Mouse (Mus musculus) hindbrain, embryonic 11.5 days (tissue): Measurements from ENCODE around the gene Esrrb. TPM values are rescaled to one million over a fixed set of nuclear protein-coding genes. Genes with fewer than 3 reads are reported as not detected.
A peak's percentile ranks its signal among the peaks of the same experiment; 100 is the strongest.

Experiments
- ATAC-seq: fragments of 200-750 bp; cut with Nextera tagmentation; 2 replicates; pipeline ENCODE4 v1.8.0; 2017; ENCODE audit warnings: mild to moderate bottlenecking, moderate TSS enrichment, moderate library complexity; ENCODE audit not compliant: low FRiP score
- DNase-seq: peaks from one replicate; pipeline ENCODE4 v3.0.0-alpha.2; 2015; ENCODE audit warnings: low spot score
- H3K27ac ChIP-seq: fragments of 300-500 bp; sonication (generic); 2 replicates; pipeline ENCODE4 v1.5.1; 2014; ENCODE audit warnings: mild to moderate bottlenecking, low read depth, low read length
- H3K27me3 ChIP-seq: fragments of 300-500 bp; sonication (generic); 2 replicates; pipeline ENCODE4 v1.6.1; 2014; ENCODE audit warnings: mild to moderate bottlenecking, low read length, moderate library complexity, mixed read lengths; ENCODE audit not compliant: control insufficient read depth, insufficient read depth
- H3K36me3 ChIP-seq: fragments of 300-500 bp; sonication (generic); 2 replicates; pipeline ENCODE4 v1.6.1; 2014; ENCODE audit warnings: mild to moderate bottlenecking, low read length, moderate library complexity, mixed read lengths; ENCODE audit not compliant: control insufficient read depth, insufficient read depth
- H3K4me1 ChIP-seq: fragments of 300-500 bp; sonication (generic); replicated peaks from 2 replicates; pipeline ENCODE4 v1.6.1; 2014; ENCODE audit warnings: low read length, mixed read lengths; ENCODE audit not compliant: control insufficient read depth, insufficient read depth
- H3K4me2 ChIP-seq: fragments of 300-500 bp; sonication (generic); replicated peaks from 2 replicates; pipeline ENCODE4 v1.6.1; 2014; ENCODE audit warnings: mild to moderate bottlenecking, low read depth, low read length
- H3K4me3 ChIP-seq: fragments of 300-500 bp; sonication (generic); 2 replicates; pipeline ENCODE4 v1.5.1; 2014; ENCODE audit warnings: low read depth, low read length
- H3K9ac ChIP-seq: fragments of 300-500 bp; sonication (generic); 2 replicates; pipeline ENCODE4 v1.6.1; 2014; ENCODE audit warnings: low read depth, low read length
- H3K9me3 ChIP-seq: fragments of 300-500 bp; sonication (generic); 2 replicates; pipeline ENCODE4 v1.6.1; 2016; ENCODE audit warnings: low read length; ENCODE audit not compliant: control insufficient read depth
- WGBS: fragments of 180-500 bp; shearing (Covaris S2); extraction: QIAGEN DNeasy Blood & Tissue Kit; methylation state at CpG from one replicate; pipeline ENCODE4 v1.1.7; 2014; 5-methylcytosine and 5-hydroxymethylcytosine counted together
- polyA plus RNA-seq: library from polyadenylated mRNA; unstranded; fragments of >200 nt; fragmentation: Nextera tagmentation; extraction: Ambion mirVana; gene quantifications from 2 replicates; pipeline ENCODE4 v1.2.1, GENCODE M21; 2014

Esrrb gene
- polyA plus RNA-seq, result 0.78 and 0.91 TPM in 2 replicates

- Histone ChIP-seq H3K27ac (no peak within 1 kb of the TSS), H3K27me3 (0 out of 2 replicates have a peak, but pooled peaks cover 2% of the 10 kb centered on the region), H3K9me3 (no peaks in the 10 kb centered on the region), H3K4me2 (no peak within 1 kb of the TSS), H3K4me3 (no peak within 1 kb of the TSS), H3K9ac (no peak within 1 kb of the TSS), H3K36me3 (no peaks in the 10 kb centered on the region), H3K4me1 (peaks cover 6% of the 10 kb centered on the region; the same call in 1 of the 2 replicates)
- DNase-seq (no peak), ATAC-seq (0 out of 2 replicates have a peak, but pooled peaks have one; percentile 49)
- 32% methylated on average over 22 of the region's 22 CpGs for WGBS
These were observed at the start of gene Esrrb for GRCm38 (mm10) chr12:86360696-86361631. TSS of gene Esrrb (plus strand) at chr12:86361117.

DNA sequence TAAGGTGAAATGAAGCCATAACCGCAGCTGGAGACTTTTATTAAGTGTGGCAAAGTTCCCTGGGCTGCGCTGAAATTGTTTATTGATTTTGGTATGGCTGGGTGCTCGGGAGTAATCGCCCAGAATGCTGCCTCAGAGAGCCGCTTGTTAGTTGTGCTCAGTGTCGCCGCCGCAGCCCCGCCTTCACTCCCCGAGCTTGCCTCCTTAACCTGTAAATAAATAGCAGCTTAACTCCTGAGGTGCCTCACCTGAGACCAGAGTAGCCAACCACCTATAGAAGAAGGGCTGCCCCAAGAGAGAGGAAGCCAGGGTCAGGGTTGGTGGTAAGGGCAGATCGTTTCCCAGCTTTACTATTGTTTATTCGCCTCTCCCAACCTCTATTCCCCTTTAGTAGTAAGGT lies 40.3 kb upstream of the Esrrb start:
- Histone ChIP-seq H3K9ac (no peak overlapping the region), H3K27me3 (no peaks in the 10 kb centered on the region), H3K4me3 (no peak overlapping the region), H3K36me3 (no peaks in the 10 kb centered on the region), H3K9me3 (no peaks in the 10 kb centered on the region), H3K4me2 (no peak overlapping the region), H3K4me1 (0 out of 2 replicates have a peak, but pooled peaks cover 2% of the 10 kb centered on the region), H3K27ac (no peak overlapping the region)
- ATAC-seq (no peak), DNase-seq (no peak)
- WGBS, result 21% methylated on average over 12 of the region's 12 CpGs

DNA sequence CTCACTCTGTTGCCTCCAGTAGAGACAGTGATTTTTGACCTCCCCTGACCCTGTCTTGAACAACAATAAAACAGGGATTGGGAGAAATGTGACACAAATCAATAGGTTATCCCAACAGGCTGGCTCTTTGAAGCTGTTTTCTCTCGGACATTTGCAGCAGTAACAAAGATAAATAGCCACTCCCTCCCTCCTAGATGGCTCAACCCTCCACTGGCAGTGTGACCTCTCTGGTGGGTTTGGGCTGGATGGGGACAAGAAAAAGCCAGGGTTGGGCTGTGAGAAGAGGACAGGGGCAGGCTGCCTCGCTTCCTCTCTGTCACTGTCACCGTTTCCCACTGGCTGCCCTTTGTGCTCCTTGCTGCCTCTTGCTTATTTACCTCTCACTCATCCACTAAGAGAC lies 36.6 kb upstream of the Esrrb start:
- H3K4me2 ChIP-seq, result no peak overlapping the region
- H3K9me3 ChIP-seq, result no peaks in the 10 kb centered on the region
- no peak for ATAC-seq
- 22% methylated on average over 3 of the region's 3 CpGs for WGBS
- no peak for DNase-seq
- no peak overlapping the region for H3K27ac ChIP-seq
- H3K9ac ChIP-seq, result no peak overlapping the region
- H3K4me1 ChIP-seq, result 0 out of 2 replicates have a peak, but pooled peaks cover 2% of the 10 kb centered on the region
- H3K27me3 ChIP-seq, result no peaks in the 10 kb centered on the region
- no peak overlapping the region for H3K4me3 ChIP-seq
- no peaks in the 10 kb centered on the region for H3K36me3 ChIP-seq

DNA sequence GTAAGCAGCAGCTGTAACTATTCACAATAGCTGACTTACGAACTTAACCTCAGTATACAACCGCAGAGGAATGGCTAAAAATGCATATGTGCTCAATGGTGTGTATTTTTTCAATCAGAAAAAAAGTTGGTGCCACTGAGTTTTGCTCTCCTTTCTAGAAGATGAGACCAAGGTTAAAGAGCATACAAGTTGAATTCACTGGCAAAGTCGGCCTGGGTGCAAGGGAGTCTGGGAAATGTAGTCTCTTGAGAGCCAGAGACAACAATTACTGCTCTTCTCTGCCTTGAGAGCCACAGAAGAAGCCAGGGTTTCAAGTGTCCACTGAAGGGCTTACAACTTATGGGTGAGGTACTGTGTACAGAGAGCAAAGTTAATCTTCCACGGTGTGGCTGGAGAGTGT lies 31.1 kb upstream of the Esrrb start:
- H3K27me3 ChIP-seq, result no peaks in the 10 kb centered on the region
- DNase-seq (no peak), ATAC-seq (no peak)
- no peaks in the 10 kb centered on the region for H3K4me1 ChIP-seq
- H3K9me3 ChIP-seq, result no peaks in the 10 kb centered on the region
- no peak overlapping the region for H3K27ac ChIP-seq
- no peaks in the 10 kb centered on the region for H3K36me3 ChIP-seq
- H3K9ac ChIP-seq, result no peak overlapping the region
- H3K4me3 ChIP-seq, result no peak overlapping the region
- H3K4me2 ChIP-seq, result no peak overlapping the region
- 51% methylated on average over 4 of the region's 4 CpGs for WGBS

DNA sequence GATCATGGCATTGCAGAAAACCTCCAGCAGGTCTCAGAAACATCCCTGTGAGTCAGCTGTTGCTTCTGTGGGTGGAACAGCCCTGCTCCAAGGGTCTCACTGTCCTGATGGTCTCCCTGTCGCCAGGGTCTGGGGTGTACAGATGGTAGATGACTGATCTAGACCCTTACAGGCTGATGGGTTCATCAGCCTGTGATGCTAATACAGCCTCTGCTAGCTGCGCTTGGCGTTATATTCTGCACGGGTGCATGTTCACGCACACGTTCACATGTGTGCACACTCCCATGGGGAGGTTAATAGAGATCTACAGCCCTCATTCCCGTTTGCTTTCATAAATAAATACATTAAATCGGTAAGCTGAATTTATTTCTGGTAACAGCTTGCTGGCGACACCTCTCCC lies 30.2 kb upstream of the Esrrb start:
- 76% methylated on average over 9 of the region's 9 CpGs for WGBS
- H3K27me3 ChIP-seq, result no peaks in the 10 kb centered on the region
- ATAC-seq (no peak), DNase-seq (no peak)
- H3K9me3 ChIP-seq, result no peaks in the 10 kb centered on the region
- H3K36me3 ChIP-seq, result no peaks in the 10 kb centered on the region
- no peak overlapping the region for H3K4me3 ChIP-seq
- H3K9ac ChIP-seq, result no peak overlapping the region
- no peaks in the 10 kb centered on the region for H3K4me1 ChIP-seq
- H3K4me2 ChIP-seq, result no peak overlapping the region
- H3K27ac ChIP-seq, result no peak overlapping the region

GRCm38 (mm10) chr12:86331248-86331647 lies 29.7 kb upstream of the Esrrb start:
- no peak overlapping the region for H3K4me2 ChIP-seq
- H3K4me3 ChIP-seq, result no peak overlapping the region
- no peak overlapping the region for H3K9ac ChIP-seq
- no peak for ATAC-seq
- H3K27ac ChIP-seq, result no peak overlapping the region
- no peaks in the 10 kb centered on the region for H3K9me3 ChIP-seq
- DNase-seq, result no peak
- WGBS, result 70% methylated on average over 10 of the region's 10 CpGs
- H3K4me1 ChIP-seq, result no peaks in the 10 kb centered on the region
- H3K27me3 ChIP-seq, result no peaks in the 10 kb centered on the region
- no peaks in the 10 kb centered on the region for H3K36me3 ChIP-seq

DNA sequence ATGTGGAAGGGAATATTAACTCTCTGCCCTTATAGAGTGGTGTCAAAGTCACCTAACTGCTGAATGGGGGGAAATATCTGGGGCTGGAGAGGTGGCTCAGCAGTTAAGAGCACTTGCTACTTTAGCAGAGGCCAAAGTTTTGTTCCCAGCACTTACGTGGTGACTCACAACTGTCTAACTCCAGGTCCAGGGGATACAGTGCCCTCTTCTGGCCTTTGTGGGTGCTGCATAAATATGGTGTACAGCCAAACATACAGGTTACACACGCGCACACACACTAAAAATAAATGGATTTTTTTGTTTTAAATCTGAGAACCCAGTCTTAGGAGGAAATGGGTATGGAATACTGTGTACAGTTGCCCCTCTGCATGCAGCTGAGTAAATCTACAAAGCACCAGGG lies 24.7 kb upstream of the Esrrb start:
- no peak overlapping the region for H3K4me2 ChIP-seq
- H3K4me1 ChIP-seq, result no peaks in the 10 kb centered on the region
- no peak overlapping the region for H3K4me3 ChIP-seq
- 88% methylated on average over 3 of the region's 3 CpGs for WGBS
- H3K27me3 ChIP-seq, result no peaks in the 10 kb centered on the region
- no peak overlapping the region for H3K9ac ChIP-seq
- H3K36me3 ChIP-seq, result no peaks in the 10 kb centered on the region
- ATAC-seq, result no peak
- no peak overlapping the region for H3K27ac ChIP-seq
- DNase-seq, result no peak
- H3K9me3 ChIP-seq, result no peaks in the 10 kb centered on the region

GRCm38 (mm10) chr12:86336887-86337286 lies 24.0 kb upstream of the Esrrb start:
- ATAC-seq (no peak), DNase-seq (no peak)
- Histone ChIP-seq H3K4me2 (no peak overlapping the region), H3K36me3 (no peaks in the 10 kb centered on the region), H3K27ac (no peak overlapping the region), H3K4me1 (no peaks in the 10 kb centered on the region), H3K9me3 (no peaks in the 10 kb centered on the region), H3K4me3 (no peak overlapping the region), H3K27me3 (no peaks in the 10 kb centered on the region), H3K9ac (no peak overlapping the region)
- 66% methylated on average over 7 of the region's 7 CpGs for WGBS

GRCm38 (mm10) chr12:86349477-86349876 lies 11.4 kb upstream of the Esrrb start:
- WGBS, result 85% methylated on average over 8 of the region's 8 CpGs
- no peaks in the 10 kb centered on the region for H3K36me3 ChIP-seq
- DNase-seq, result no peak
- H3K27me3 ChIP-seq, result no peaks in the 10 kb centered on the region
- ATAC-seq, result no peak
- H3K4me3 ChIP-seq, result no peak overlapping the region
- no peak overlapping the region for H3K9ac ChIP-seq
- no peaks in the 10 kb centered on the region for H3K4me1 ChIP-seq
- no peaks in the 10 kb centered on the region for H3K9me3 ChIP-seq
- H3K4me2 ChIP-seq, result no peak overlapping the region
- H3K27ac ChIP-seq, result no peak overlapping the region
